Mouse (Mus musculus) spleen, adult 2 months (tissue): ENCODE results near the gene Usp37.

ENCODE experiments used
- CTCF ChIP-seq: fragments of 200-500 bp; IDR thresholded peaks from 2 replicates; pipeline ENCODE4 v1.5.1; 2011; ENCODE audit warnings: mild to moderate bottlenecking, inconsistent platforms; ENCODE audit not compliant: insufficient read depth, insufficient read length, insufficient replicate concordance; ENCODE audit errors: extremely low read depth
- POLR2A ChIP-seq: fragments of 200-500 bp; IDR thresholded peaks from 2 replicates; pipeline ENCODE4 v1.6.1; 2011; ENCODE audit warnings: low read depth, low read length, inconsistent platforms

DNA sequence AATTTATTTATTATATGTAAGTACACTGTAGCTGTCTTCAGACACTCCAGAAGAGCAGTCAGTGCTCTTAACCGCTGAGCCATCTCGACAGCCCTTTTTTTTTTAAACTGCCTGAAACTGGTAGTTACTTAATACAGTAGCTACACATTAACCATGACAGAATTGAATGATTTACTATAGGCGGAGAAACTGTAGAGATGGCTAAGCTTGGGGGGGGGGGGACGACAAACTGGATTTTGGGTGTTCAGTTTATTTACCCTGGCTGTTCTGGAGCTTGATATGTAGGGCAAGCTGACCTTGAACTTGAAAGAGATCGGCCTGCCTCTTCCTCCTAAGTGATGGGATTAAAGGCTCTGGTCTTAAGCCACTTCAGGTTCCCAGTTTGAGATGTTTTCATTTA, 32.8 kb downstream of the Usp37 start:
- no peak for TF ChIP-seq POLR2A
- no peak for TF ChIP-seq CTCF
